Mouse (Mus musculus): ENCODE results near the gene 6820408C15Rik.

- no peak for TF ChIP-seq POLR2A (IDR thresholded peaks at IDR 0.05; ENCODE audit: low read depth, low read length)
- TF ChIP-seq CTCF (IDR thresholded peaks at IDR 0.05; ENCODE audit: extremely low read depth, insufficient read depth, insufficient read length, insufficient replicate concordance): no peak
These were observed 4.4 kb upstream of the 6820408C15Rik start for GRCm38 (mm10) chr2:152410971-152411371.

Measured in spleen, adult 2 months (tissue).